Mouse (Mus musculus): ENCODE data around the gene Rcan1. TPM values are rescaled to one million over a fixed set of nuclear protein-coding genes. Genes with fewer than 3 reads are reported as not detected.

Gene Rcan1
- polyA plus RNA-seq, 1 experiment = 25.9 TPM

DNA sequence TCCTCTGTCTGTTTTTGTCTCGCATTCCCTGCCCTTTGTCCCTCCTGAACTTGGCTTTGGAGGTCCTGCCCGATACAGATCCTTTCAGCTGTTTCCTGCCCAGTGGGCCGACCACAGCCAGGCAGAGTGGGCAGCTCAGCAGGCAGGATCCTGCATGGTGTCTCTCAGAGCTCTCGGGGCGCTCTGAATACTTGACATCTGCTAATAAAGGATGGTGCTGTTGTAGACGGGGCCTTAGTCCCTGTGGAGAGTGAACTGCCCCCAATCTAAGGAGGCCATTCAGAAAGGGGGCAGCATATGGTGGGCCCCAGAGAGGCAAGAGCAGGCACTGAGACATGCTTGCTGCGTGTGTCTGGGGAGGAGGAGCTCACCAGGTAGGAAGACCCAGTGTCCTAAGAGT is 57.8 kb downstream of the Rcan1 start:
- TF ChIP-seq CTCF (IDR thresholded peaks at IDR 0.05; ENCODE audit: borderline replicate concordance, insufficient read depth, low read length) = no peak
- no peak for TF ChIP-seq POLR2A (IDR thresholded peaks at IDR 0.05; ENCODE audit: low read depth, low read length)
- H3K4me1 ChIP-seq (ENCODE audit: control insufficient read depth, insufficient read depth, low read length) = no peaks in the 10 kb centered on the region
- no peak overlapping the region for H3K4me3 ChIP-seq (ENCODE audit: insufficient read depth, low read length)
- H3K27ac ChIP-seq (ENCODE audit: insufficient read depth, low read length) = no peak overlapping the region

DNA sequence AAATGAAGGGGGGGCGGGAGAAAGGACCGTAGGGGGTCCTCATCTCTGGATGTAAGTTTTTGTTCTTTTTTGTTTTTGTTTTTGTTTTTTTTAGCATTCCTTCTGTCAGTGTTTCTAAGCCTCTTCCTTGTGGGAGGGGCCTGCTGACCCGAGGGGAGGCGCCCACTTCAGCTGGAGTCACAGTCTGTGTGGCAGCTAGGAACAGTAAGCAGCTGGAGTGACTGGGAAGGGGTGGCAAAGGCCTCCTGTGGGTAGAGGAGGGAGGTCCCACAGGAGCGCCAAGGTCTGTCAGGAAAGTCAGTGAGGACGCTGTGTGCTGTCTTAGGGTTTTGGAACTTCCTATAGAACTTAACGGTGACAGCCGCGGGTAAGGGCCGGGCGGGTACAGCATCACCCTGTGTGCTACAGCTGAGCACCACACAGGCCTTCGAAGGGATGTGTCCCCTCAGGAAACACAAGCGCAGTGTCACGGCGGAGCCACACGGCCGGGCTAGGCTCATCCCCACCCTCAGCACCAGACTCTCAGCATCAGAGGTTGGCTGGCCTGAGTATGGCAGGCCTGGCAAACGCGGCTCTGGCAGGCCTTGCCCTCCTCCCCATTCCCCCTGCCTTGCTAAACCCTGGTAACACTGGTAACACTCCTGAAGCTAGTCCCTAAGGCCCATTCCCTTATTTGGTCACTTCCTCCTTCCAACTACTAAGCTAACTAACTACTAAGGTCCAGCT is 58.5 kb downstream of the Rcan1 start:
- TF ChIP-seq CTCF (IDR thresholded peaks at IDR 0.05; ENCODE audit: borderline replicate concordance, insufficient read depth, low read length) (no peak), POLR2A (IDR thresholded peaks at IDR 0.05; ENCODE audit: low read depth, low read length) (no peak)
- H3K4me3 ChIP-seq (ENCODE audit: insufficient read depth, low read length) = no peak overlapping the region
- no peak overlapping the region for H3K27ac ChIP-seq (ENCODE audit: insufficient read depth, low read length)
- H3K4me1 ChIP-seq (ENCODE audit: control insufficient read depth, insufficient read depth, low read length) = no peaks in the 10 kb centered on the region

DNA sequence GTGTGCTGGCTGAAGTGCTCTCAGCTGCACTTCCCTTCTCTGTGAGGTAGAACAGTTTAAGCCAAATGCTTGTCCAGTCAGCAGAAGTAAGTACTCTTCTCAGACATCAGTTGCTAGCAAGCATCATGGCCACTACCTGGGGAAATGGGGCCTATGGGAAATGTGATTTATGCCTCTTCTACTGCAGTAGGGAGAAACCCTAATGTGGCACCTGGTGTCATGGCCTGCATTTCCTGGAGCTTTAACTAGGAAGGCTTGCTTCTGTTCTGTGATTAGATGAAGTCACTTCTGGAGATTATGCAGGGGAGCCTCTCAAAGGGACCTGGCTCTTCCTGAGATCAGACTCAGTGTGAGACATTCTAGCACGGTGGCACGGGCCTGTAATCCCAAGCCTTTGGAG is 60.3 kb downstream of the Rcan1 start:
- no peak overlapping the region for H3K27ac ChIP-seq (ENCODE audit: insufficient read depth, low read length)
- no peaks in the 10 kb centered on the region for H3K4me1 ChIP-seq (ENCODE audit: control insufficient read depth, insufficient read depth, low read length)
- TF ChIP-seq POLR2A (IDR thresholded peaks at IDR 0.05; ENCODE audit: low read depth, low read length) (no peak), CTCF (IDR thresholded peaks at IDR 0.05; ENCODE audit: borderline replicate concordance, insufficient read depth, low read length) (no peak)

DNA sequence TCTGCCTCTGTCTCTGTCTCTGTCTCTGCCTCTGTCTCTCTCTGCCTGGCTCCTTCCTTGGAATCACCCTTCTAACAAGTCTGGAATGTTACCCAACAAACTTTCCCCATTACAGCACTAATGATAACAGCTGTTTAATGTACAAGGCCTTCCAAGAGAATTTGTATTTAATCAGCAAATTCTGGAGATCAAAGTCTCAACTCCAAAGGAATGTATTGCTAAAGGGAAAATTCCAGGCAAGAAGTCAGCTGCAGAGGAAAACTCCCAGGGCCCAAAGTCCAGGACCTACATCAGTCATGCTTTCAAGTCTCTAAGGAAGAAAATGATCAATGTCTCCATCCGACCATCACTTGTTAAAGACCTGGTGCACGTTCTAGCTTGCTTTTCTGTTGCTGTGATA is 62.8 kb downstream of the Rcan1 start:
- no peak overlapping the region for H3K27ac ChIP-seq (ENCODE audit: insufficient read depth, low read length)
- H3K4me1 ChIP-seq (ENCODE audit: control insufficient read depth, insufficient read depth, low read length) = no peaks in the 10 kb centered on the region
- TF ChIP-seq POLR2A (IDR thresholded peaks at IDR 0.05; ENCODE audit: low read depth, low read length) (no peak), CTCF (IDR thresholded peaks at IDR 0.05; ENCODE audit: borderline replicate concordance, insufficient read depth, low read length) (no peak)
- H3K4me3 ChIP-seq (ENCODE audit: insufficient read depth, low read length) = no peak overlapping the region

More for the DNA sequence above, 60.3 kb downstream of the Rcan1 start:
- no peak overlapping the region for H3K4me3 ChIP-seq (ENCODE audit: insufficient read depth, low read length)

DNA sequence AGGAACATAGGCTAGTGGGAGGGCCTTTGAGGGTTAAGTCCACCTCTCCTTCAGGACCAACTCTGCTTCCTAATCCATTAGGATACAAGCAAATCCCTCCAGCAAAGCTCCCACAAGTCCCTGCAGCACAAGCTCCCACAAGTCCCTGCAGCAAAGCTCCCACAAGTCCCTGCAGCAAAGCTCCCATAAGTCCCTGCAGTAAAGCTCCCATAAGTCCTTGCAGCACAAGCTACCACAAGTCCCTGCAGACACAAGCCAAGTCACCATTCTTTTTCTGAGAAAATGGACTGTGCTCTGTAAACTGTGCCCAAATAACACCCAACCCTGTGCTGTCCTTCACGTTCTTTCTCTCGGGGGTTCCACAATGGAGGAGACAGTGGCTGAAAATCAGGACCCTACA is 66.5 kb downstream of the Rcan1 start:
- TF ChIP-seq CTCF (IDR thresholded peaks at IDR 0.05; ENCODE audit: borderline replicate concordance, insufficient read depth, low read length) (no peak), POLR2A (IDR thresholded peaks at IDR 0.05; ENCODE audit: low read depth, low read length) (no peak)
- Histone ChIP-seq H3K4me3 (ENCODE audit: insufficient read depth, low read length) (no peak overlapping the region), H3K27ac (ENCODE audit: insufficient read depth, low read length) (no peak overlapping the region), H3K4me1 (ENCODE audit: control insufficient read depth, insufficient read depth, low read length) (peaks cover 7% of the 10 kb centered on the region; the same call in 1 of the 2 replicates)

DNA sequence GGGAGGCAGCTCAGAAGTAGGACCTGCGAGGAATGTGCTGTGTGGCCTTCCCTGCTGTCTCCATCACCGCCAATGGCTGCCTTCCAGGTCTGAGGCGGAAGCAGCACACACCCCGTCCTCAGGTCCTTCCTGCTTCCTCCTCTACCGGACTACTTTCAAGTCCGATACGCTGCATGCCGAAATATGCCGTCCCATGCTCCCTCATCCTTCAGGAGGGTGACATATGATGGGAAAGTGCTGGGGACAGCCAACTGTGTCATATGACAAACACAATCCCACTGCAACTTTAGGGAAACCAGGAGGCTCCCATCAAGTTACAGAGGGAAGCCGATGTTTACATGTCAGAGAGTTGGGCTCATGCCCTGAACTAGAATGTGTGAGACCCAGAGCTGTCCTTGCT is 67.6 kb downstream of the Rcan1 start:
- peaks cover 10% of the 10 kb centered on the region for H3K4me1 ChIP-seq (ENCODE audit: control insufficient read depth, insufficient read depth, low read length)
- no peak for TF ChIP-seq POLR2A (IDR thresholded peaks at IDR 0.05; ENCODE audit: low read depth, low read length)
- no peak for TF ChIP-seq CTCF (IDR thresholded peaks at IDR 0.05; ENCODE audit: borderline replicate concordance, insufficient read depth, low read length)
- H3K27ac ChIP-seq (ENCODE audit: insufficient read depth, low read length) = no peak overlapping the region
- H3K4me3 ChIP-seq (ENCODE audit: insufficient read depth, low read length) = no peak overlapping the region

DNA sequence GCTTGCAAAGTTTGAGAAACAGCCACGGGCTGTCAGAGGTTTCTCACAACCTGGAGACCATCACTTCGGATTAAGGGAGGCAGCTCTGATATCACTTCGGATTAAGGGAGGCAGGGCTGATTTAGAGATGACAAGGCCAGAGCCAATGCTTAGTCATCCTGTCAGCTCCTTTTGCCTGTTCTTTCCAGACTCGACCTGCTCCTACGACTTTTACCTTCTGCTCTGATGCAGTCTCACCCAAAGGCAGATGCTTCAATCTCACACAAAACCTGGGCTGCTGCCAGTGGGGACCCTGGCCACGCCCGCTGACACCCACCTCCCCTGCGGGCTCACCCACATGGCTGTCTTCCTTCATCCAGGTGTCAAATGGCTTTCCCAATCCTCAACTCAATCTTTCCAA is 68.5 kb downstream of the Rcan1 start:
- Histone ChIP-seq H3K4me3 (ENCODE audit: insufficient read depth, low read length) (no peak overlapping the region), H3K4me1 (ENCODE audit: control insufficient read depth, insufficient read depth, low read length) (peaks cover 10% of the 10 kb centered on the region), H3K27ac (ENCODE audit: insufficient read depth, low read length) (no peak overlapping the region)
- TF ChIP-seq POLR2A (IDR thresholded peaks at IDR 0.05; ENCODE audit: low read depth, low read length) (no peak), CTCF (IDR thresholded peaks at IDR 0.05; ENCODE audit: borderline replicate concordance, insufficient read depth, low read length) (no peak)

DNA sequence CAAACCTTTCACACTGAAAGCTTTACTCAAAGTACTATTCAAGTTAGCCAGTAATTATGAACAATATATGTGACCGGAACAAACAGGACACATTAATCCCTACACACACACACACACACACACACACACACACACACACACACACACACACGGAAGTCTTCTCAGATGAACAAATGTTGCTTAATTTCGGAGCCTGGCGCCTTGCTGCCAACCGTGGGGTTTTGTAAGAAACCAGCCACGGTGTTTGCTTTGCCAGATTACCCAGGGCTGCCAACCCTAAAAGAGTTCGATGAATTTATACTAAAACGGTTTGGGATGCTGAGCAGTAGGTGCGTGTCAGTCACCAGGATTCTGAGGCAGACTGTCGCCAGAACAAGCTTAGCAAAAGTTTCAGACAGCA is 69.5 kb downstream of the Rcan1 start:
- no peak for TF ChIP-seq POLR2A (IDR thresholded peaks at IDR 0.05; ENCODE audit: low read depth, low read length)
- no peak for TF ChIP-seq CTCF (IDR thresholded peaks at IDR 0.05; ENCODE audit: borderline replicate concordance, insufficient read depth, low read length)
- peaks cover 10% of the 10 kb centered on the region for H3K4me1 ChIP-seq (ENCODE audit: control insufficient read depth, insufficient read depth, low read length)
- no peak overlapping the region for H3K27ac ChIP-seq (ENCODE audit: insufficient read depth, low read length)
- no peak overlapping the region for H3K4me3 ChIP-seq (ENCODE audit: insufficient read depth, low read length)

DNA sequence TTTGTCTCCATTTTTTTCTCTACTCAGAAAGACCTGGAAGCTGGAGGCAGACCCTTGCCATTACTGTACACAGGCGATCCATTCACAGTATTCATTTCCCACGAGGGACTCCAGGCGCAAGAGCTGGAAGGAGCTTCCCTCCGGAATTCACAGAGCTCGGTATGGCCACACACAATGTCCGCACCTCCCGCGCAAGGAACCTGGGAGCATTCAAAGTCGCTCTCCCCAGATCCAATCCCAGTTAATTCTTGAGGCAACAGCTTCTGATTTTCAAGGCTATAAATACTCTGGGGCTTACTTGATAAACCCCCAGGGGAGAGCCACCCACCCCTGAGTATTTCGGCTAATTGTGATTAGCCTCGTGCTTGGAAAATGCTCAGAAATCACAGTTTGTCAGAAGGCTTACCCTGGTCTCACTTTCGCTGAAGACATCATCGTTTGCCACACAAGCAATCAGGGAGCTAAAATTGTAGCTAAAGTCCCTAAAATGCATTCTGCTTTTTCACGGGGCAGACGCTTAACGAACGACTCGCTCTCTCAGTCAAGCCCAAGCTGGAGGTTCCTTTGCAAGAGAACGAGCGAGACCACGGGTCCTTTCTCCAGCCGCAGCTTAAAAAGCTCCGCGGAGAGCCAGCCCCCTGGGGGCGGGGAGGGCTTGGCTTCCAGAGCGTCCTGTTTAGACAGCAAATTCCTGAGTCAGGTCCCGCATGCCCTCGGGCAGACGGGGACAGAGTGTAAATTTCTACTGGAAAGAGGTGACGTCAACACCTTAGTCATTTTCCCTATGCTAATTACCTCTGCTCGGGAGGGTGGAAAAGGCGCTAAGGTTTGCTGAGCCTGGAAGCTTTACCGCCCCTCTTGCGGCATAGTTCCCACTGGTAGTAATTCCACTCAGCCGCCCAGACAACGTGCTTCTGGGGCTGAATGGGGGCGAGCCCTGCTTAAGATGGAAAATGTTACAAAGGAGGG is 70.9 kb downstream of the Rcan1 start:
- Histone ChIP-seq H3K27ac (ENCODE audit: insufficient read depth, low read length) (peak overlapping the region; percentile 39), H3K4me1 (ENCODE audit: control insufficient read depth, insufficient read depth, low read length) (peaks cover 10% of the 10 kb centered on the region), H3K4me3 (ENCODE audit: insufficient read depth, low read length) (peak overlapping the region; percentile 48)
- peak; percentile 74 for TF ChIP-seq POLR2A (IDR thresholded peaks at IDR 0.05; ENCODE audit: low read depth, low read length)
- TF ChIP-seq CTCF (IDR thresholded peaks at IDR 0.05; ENCODE audit: borderline replicate concordance, insufficient read depth, low read length) = no peak
